Mouse (Mus musculus): ENCODE measurements at regions not wholly inside any gene's neighbourhood (a gene's known extent, or its start where the extent isn't known, plus 50 kb on each side); places are given as distances from the start of the nearest gene placed in this dataset.
"Not testable (repeated sequence)": the region's sequence is repeated elsewhere in the genome, so short reads cannot be mapped to it uniquely, and the experiment has no call there.

DNA sequence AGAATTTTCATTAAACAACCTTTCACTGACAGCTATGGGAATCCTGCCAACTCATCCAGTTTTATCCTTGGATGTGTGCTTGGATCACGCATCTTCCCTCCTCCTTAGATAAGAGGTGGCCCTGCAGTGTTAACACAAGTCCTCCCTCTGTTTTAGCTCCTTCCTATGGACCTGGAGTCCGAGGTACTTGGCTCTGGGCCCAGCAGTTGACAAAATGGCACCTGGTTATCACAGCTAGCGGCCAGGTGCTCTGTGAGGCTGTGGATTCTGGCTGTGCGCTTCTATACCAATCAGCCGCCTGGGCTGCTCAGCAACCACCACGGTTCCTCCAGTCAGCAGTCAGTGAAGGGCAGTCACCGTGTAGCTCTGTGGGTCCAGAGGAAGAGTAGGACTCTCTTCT lies 157.4 kb downstream of the Prdm2 start:
- no peak for DNase-seq (ENCODE audit: low spot score in 2 of 2)

DNA sequence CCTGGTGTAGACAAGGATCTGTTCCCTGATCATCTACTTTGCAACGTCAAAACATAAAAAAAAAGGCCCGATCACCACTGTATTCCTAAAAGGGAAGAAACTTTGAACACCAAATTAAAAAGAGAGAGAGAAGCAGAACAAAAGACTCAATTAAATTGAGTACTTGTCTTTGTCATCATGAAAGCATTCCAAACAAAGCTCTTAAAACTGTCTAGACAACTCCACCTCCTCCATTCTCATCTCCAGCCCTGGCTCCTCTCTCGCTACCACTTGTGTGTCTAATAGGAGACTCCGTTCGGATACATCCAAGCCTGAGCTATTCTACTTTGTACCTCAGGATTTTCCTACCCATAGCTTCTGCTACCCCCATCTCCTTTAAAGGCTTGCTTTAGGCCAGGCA lies 159.8 kb downstream of the Prdm2 start:
- DNase-seq (ENCODE audit: low spot score in 2 of 2) = no peak

DNA sequence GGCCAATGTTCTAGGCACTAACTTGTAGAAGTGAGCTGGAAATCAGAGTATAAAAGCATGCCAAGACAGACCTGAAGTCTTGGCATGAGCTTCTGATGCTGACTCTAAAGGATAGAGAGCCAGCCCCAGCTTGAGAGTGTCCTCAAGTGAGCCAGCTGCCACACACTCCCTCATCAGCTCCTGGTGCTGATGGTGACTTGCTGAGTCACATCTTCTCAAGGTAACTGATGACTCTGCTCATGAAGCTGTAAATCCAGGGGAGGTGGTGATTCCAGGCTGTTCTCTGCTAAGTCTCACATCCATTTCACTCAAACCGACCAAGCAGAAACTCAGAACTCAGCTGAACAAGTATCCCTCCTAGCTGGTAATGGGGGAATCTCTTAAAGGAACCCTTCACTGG lies 161.6 kb downstream of the Prdm2 start:
- no peak for DNase-seq (ENCODE audit: low spot score in 2 of 2)

DNA sequence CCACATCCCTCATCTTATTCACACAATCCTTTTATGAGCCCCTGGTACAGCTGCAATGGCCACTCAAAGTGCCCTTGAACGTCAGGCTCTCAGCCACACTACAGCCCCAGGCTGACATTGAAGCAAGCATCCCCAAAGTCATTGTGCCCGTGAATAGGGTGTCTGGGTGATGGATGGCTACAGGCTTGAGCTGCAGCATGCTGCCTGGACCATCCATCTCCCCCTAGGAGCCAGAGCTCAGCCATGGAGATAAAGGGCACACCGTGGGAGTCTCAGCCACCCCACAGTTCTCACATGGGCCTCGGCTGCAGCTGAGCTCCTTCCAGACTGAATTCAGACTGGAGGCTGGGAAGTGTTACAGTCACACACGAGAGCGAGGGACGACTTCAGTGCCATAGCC lies 167.6 kb downstream of the Prdm2 start:
- DNase-seq (ENCODE audit: low spot score in 2 of 2) = no peak

DNA sequence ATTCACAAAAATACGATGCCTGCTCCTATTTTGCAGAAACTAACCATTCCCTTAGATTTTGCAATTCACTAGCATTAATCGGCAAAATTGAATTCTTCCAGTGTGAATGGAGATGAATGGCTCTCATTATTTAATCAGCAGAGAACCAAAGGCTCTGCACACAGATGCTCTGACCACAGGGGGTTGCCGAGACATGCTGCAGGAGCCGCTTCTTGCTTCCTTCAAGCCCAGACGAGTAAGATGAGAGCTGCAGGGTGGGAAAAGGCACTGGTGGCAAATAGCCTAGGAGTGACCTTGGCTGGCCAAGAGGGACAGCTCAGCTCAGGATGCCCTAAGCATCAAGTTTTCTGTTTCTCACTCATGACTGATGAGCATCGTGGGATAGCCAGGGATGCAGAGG lies 170.0 kb downstream of the Prdm2 start:
- no peak for DNase-seq (ENCODE audit: low spot score in 2 of 2)

DNA sequence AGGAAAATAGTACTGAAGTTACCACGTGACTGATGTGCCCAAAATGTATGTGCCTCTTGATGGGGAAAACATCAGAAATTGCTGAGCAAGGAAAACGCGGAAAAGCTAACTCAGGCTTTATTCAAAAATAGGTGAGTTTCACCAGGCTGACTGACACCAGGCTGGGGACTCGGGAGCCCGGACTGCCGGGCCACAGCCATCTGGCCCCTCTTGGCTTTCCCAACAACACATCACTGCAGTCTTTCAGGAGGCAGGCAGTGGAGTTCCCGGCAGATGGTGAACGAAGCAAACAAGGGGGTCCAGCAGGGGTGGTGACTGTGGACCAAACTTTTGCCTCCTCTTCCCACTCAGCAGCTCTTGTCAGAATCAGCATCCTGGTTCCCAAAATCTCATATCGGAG lies 174.2 kb downstream of the Prdm2 start:
- no peak for DNase-seq (ENCODE audit: low spot score in 2 of 2)

DNA sequence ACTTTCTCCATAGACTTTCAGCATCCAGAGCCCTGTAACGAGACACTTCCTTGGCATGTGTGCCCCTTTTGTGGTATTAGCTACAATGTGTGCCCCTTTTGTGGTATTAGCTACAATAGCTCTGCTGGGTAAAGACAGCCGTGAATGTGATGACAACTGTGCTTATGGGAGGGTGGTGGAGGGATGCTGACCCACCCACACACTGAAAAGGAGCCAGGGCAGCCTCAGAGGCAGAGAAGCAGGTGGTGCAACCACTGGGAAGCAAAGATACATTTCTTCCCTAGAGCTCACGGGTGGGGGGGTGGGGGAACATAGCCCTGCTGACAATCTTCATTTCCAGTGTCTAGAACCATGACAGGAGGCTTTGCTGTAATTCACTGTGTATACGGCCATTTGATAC lies 176.1 kb downstream of the Prdm2 start:
- DNase-seq (ENCODE audit: low spot score in 2 of 2) = no peak

DNA sequence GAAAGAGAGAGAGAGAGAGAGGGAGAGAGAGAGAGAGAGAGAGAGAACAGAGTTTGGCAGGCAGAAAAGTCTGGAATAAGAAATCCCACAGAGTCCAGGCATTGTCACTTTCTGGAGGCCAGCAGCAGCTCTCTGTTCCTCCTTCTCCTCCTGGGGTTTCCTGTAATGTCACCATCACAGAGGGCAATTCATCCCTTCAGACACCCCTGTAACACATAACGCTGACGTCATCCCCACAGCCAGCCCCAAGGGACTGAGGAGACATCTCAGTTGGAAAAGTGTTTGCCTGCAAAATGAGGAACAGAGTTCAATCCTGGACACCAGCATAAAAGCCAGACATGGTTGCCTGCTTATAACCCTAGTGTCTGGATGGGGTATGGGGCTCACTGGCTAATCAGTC lies 177.7 kb downstream of the Prdm2 start:
- DNase-seq (ENCODE audit: low spot score in 2 of 2) = not testable (repeated sequence)

DNA sequence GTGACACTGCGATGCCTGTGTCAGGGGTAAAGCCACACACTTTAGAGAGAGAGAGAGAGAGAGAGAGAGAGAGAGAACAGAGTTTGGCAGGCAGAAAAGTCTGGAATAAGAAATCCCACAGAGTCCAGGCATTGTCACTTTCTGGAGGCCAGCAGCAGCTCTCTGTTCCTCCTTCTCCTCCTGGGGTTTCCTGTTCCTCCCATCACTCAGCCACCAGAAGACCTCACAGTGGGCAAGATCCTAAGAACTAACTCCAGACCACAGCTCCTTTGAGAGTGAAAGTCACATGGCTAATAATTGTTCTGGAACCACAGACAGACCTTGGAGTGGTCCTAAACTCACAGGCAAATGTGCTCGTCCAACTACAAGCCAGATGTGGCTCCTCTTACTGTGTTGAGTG lies 178.5 kb downstream of the Prdm2 start:
- DNase-seq (ENCODE audit: low spot score in 2 of 2) = not testable (repeated sequence)

DNA sequence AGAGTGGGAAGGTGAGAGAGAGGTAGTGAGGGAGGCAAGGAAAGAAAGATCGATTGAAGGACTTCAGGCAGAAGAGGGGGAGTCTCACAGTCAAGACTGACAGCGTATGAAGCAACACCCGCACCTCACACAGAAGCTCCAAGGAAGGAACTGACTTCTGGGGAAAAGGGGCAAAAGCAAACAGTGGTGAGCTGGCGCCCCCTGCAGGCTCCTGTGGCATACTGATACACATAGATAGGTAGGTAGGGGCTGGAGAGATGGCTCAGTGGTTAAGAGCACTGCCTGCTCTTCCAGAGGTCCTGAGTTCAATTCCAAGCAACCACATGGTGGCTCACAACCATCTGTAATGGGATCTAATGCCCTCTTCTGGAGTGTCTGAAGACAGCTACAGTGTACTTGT lies 183.0 kb downstream of the Prdm2 start:
- DNase-seq (ENCODE audit: low spot score in 2 of 2) = not testable (repeated sequence)

DNA sequence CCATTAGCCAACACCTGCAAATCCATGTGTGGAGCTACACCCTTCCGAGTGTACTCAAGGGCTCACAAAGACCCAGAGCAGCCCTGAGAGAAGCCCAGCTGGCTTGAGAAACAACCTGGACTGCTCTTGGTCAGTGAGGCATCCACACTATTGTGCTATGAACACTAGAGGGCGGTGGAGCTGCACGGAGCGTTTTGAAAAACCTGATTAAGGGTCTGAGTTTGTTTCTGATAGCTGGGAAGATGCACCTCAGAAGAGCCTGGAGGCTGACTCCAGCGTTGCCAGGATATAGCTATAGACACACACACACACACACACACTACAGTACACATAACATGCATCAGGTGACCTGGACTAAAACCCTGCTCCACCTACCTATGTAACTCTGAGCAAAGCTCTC lies 185.5 kb downstream of the Prdm2 start:
- DNase-seq (ENCODE audit: low spot score in 2 of 2) = peak in 1 of 2 experiments; percentile 61

DNA sequence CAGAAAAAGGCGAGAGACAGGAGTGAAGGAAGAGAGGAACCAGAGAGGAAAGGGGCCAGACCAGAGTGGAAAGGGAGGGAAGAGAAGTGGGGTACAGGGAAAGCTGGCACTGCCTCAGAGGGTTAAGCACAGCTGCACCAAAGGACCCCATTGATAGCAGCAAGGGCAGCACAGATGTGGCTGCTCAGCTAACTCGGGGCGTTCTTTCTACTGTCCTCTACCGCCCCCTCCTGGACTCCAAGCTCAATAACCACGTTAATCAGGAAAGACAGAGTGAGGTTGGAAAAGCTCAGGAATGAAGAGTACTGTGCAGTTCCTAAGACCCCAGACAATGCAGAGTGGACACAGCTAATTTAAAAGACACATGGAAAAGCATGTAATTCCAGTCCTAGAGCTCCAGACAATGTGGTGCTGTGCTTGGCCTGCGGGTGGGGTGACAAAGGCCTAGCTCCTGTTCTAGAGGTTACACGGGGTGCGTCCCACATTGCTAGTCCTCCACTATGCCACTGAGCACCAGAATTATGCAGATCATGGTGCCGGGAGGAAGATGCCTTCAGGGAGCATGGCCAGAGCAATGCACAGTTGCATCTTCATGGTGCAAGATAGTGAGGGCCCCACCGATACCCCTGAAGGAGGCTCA lies 191.4 kb downstream of the Prdm2 start:
- DNase-seq (ENCODE audit: low spot score in 2 of 2) = peak in 1 of 2 experiments; percentile 73

DNA sequence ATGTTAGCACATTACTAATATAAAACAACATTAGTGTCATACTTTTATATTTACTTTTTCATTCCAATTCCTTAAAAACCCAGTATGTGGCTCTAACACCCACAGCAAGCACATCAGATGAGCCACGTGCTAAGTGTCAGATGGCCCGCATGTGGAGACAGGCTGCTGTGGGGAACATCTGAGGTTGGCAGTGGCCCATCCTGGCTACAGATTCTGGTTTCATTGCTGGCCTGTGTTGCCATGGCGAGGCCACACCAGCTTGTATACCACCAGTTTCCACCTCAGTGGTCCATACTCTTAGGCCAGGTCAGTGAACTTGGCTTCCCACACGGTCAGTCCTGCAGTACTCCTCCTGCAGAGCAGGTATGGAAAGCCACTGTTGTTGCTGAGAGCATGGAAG lies 192.1 kb downstream of the Prdm2 start:
- peak in 1 of 2 experiments; percentile 18 for DNase-seq (ENCODE audit: low spot score in 2 of 2)

DNA sequence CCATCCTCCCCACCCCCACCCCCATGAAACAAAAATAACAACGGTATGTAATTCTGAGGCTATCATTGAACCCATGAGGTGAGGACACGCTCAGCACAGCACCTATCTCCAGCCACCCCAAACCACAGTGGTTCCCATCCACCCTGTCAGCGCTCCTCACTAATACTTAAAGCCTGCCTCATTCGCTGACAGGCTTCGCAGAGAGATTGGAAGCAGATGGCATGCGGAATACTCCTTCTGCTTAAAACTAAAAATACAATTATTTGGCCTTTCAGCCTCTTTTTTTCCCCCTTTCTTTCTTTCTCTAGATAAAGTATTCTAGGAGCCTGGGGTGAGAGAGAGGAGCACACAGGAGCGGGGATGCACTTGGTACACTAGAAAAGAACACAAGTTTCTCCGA lies 199.9 kb downstream of the Prdm2 start:
- DNase-seq (ENCODE audit: low spot score in 2 of 2) = no peak

DNA sequence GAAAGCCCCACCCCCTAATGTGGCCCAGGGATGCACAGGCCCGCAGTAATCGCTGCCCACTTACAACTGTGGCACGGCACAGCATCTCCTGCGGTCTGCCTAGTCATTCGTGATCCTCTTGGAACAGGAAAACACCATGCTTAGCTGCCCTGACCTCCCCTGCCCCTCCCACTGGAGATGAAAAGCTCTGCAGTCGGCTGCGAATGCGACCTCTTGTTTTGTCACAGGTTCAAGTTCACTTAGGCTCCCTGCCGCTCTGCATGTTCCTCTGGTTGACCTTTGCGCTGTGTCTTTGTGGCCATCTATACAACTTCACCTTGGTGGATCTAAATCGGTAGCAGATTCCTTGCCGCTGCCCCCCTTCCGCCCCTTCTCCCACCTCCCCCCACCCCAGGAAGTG lies 210.8 kb downstream of the Prdm2 start:
- DNase-seq (ENCODE audit: low spot score in 2 of 2) = no peak

DNA sequence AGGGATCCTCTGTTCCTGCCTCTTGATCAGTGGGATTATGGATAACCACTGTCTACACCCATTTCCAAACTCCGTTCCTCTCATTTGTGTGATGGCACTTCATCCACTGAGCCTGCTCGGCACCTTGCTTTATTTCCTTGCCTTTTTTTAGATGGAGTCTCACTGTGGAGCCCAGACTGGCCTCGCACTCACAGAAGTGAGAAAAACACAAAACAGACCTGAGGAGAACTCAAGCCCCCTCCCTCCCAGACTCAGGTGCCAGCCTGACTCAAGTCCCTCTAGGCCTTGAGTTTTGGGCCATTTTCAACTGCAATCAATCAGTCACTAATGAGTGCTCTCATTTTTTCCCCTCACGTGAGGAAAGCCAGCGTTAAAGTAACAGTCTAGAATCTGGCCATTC lies 211.3 kb downstream of the Prdm2 start:
- DNase-seq (ENCODE audit: low spot score in 2 of 2) = no peak

DNA sequence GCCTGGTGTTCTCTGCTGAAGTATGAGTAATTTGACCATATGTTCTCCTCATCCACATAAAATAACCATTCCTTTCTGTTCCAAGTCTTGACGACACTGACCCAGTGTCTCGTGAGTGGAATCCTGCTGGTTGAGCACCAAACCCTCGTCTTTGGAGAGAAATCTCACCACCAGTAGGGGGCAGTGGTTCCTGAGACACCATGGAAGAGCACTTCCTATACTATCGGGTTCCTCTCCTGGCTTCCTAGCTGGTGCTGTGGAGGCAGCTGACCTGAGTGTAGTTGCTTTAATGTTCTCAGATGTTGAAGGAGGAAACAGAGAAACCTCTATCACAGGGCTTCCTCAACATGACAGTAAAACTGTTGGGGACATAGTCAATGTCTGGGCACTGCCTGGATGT lies 216.4 kb downstream of the Prdm2 start:
- DNase-seq (ENCODE audit: low spot score in 2 of 2) = no peak

DNA sequence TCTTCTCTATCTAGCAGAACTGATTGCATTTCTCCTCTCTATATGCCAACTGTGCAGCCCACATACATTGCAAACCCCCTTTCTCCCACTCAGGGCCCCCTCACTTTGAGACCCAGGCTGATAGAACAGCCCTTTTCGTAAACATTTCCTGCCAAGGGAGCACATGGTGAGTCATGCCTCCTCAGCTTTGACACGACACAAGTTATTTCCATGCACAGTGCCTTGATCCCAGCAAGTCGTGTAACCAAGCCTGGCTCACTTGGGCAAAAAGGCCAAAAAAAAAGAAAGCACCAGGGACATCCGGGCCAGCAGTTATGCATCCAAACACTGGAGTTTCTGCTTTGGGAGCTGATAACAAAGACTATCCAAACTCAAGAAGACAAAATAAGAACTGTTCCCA lies 221.4 kb downstream of the Prdm2 start:
- no peak for DNase-seq (ENCODE audit: low spot score in 2 of 2)

DNA sequence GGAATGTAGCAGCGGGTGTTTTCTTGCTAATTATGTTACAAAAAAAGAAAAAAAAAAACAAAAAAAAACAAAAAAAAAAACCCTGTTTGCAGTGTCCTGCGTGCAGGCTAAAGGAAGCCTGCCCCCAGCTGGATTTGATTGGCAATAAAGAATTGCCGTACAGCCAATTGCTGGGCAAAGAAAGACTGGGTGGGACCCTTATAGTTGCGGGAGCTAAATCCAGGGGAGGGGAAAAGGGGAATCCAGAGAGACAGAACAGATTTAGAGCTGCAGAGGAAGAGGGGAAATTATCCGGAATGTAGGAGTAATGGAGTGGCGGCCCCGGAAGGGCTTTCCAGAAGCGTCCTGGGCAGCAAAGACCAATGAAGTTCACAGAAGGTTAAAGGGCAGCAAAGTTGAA lies 223.6 kb downstream of the Prdm2 start:
- no peak for DNase-seq (ENCODE audit: low spot score in 2 of 2)

DNA sequence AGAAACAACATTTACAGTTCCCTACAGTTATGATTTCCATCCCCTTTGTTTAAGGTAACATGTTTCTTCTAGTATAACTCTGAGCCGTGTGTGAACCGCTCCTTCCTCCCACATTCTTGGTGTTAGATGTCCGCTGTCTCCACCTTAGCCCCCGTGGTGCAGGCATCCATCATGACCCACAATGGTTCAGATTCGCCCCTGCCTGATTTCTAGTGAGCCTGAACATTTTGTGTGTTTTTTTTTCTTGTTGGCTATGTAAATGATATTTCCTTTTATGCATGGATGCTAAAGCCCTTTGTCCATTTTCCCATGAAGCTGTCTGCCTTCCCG lies 229.5 kb downstream of the Prdm2 start:
- DNase-seq (ENCODE audit: low spot score in 2 of 2) = no peak

DNA sequence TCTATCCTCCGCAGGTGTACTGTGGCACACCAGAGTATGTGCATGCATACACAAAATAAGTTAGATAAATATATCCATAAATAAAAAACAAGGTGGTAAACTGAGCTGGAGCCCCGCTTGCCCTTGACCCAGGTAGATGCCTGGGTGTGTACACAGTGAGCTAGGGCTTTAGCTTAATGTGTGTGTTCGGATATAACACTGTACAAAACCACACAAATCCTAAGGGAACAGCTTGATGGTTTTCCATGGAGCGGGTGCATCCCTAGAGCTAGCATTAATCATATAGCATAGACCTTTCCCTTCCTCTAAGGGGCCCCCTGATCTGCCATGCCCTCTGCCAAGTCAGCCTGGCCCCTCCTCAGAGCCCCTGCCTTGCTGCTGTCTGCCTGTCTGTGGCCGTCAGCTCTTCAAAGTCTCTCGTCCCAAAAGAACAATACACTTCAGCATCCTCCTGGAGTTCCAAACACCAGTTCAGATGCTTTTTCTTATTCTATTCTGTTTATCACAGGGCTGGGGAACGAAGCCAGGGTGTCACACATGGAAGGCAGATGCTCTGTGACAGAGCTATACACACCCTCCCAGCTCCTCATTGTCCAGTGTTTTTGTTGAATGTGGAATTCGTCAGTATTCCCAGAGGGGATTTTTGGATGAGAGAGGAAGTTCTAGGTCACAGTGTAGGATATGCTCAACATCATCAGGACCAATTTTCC lies 230.1 kb downstream of the Prdm2 start:
- no peak for DNase-seq (ENCODE audit: low spot score in 2 of 2)

DNA sequence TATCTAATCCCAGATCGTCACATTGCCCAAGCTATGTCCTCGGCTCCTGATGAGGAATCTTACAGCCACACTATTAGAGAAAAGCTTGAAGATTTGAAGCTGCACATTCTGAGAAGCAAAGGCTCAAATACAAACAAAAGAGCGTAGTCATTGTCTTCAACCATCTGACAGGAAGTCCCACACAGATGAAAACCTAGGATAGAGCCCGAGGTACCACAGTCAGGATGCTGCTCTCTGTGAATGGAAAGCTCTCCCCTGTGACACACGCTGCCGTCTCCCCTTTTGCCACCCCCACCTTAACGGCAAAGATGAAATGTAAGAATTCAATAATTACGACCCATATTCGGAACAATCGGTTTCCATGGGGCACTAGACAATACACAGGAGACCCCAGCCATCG lies 237.2 kb downstream of the Prdm2 start:
- no peak for DNase-seq (ENCODE audit: low spot score in 2 of 2)

DNA sequence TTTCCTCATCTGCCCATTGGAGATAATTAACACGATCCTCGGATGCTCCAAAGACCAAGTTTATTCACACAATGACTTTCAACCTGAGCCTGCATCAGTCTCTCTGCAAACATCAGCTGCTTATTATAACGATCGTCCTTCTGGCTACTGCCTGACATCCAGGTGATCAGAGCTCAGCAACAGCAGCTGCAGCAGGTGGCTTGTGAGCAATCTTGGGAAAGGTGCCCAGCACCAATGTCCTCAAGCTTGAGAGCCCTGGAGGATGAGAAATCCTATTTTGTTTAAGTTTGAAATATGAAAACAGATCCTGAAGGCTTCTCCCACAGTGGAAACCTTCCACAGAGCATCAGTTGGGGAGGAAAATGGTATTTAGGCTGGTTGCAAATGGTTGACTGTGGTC lies 242.8 kb downstream of the Prdm2 start:
- peak in 1 of 2 experiments; percentile 22 for DNase-seq (ENCODE audit: low spot score in 2 of 2)

DNA sequence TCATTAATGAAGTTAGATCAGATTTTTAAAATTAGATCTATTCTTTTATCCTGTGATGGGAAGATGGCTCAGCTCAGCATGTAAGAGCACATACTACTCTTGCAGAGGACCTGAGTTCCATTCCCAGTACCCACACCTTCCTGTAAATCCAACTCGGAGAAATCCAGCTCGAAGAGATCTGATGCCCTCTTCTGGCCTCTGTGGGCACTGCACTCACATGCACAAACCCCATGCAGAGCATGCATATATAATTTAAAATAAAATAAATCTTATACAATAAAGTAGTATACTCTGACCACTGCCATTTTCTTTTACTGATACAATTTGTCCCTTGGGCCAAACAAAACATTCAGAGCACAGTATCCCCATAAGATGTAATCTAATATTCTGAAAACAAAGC lies 245.2 kb downstream of the Prdm2 start:
- DNase-seq (ENCODE audit: low spot score in 2 of 2) = no peak
